Mouse (Mus musculus) MEL (cell line): Measurements from ENCODE around the gene Nr4a1. TPM values are rescaled to one million over a fixed set of nuclear protein-coding genes. Genes with fewer than 3 reads are reported as not detected.

Experiments used
- DNase-seq: peaks from one replicate; pipeline ENCODE4 v3.0.0; 2011; ENCODE audit warnings: low read depth, low spot score
- H3K27ac ChIP-seq: 2 replicates; pipeline ENCODE4 v1.5.1; 2012; ENCODE audit warnings: low read depth, mild to moderate bottlenecking, control low read depth, low read length, moderate library complexity; ENCODE audit not compliant: control insufficient read depth
- H3K27me3 ChIP-seq, 2 experiments: fragments of 150-350 bp in 1 of 2; sonication (generic) in 1 of 2; 2 replicates each; pipeline ENCODE4 v1.6.1; 2012; ENCODE audit warnings: low read length in 2 of 2, mild to moderate bottlenecking in 2 of 2, improper control_type of control experiment in 1 of 2, moderate library complexity in 1 of 2; ENCODE audit not compliant: insufficient read depth in 2 of 2, control insufficient read depth in 1 of 2
- H3K36me3 ChIP-seq, 2 experiments: 2 replicates each; pipeline ENCODE4 v1.6.1; 2012 to 2014; ENCODE audit warnings: low read length in 2 of 2, improper control_type of control experiment in 1 of 2, inconsistent platforms in 1 of 2, mild to moderate bottlenecking in 1 of 2; ENCODE audit not compliant: insufficient read depth in 2 of 2, control insufficient read depth in 1 of 2
- H3K4me1 ChIP-seq, 2 experiments: fragments of 150-350 bp in 1 of 2; sonication (generic) in 1 of 2; 2 replicates each; pipeline ENCODE4 v1.6.1; 2012; ENCODE audit warnings: low read length in 2 of 2, improper control_type of control experiment in 1 of 2, mild to moderate bottlenecking in 1 of 2; ENCODE audit not compliant: insufficient read depth in 2 of 2, control insufficient read depth in 1 of 2
- H3K4me3 ChIP-seq, 2 experiments: fragments of 150-350 bp in 1 of 2; sonication (generic) in 1 of 2; 2 replicates each; pipeline ENCODE4 v1.5.1; 2012; ENCODE audit warnings: low read depth in 2 of 2, low read length in 2 of 2, mild to moderate bottlenecking in 2 of 2, moderate library complexity in 2 of 2, control low read depth in 1 of 2, improper control_type of control experiment in 1 of 2; ENCODE audit not compliant: control insufficient read depth in 1 of 2, insufficient read depth in 1 of 2
- H3K79me2 ChIP-seq: 2 replicates; pipeline ENCODE4 v1.6.1; 2012; ENCODE audit warnings: mild to moderate bottlenecking, low read length, moderate library complexity; ENCODE audit not compliant: control insufficient read depth, poor library complexity, insufficient read depth
- H3K9ac ChIP-seq: 2 replicates; pipeline ENCODE4 v1.6.1; 2012; ENCODE audit warnings: low read depth, mild to moderate bottlenecking, control low read depth, low read length, moderate library complexity; ENCODE audit not compliant: control insufficient read depth, poor library complexity, severe bottlenecking
- H3K9me3 ChIP-seq: fragments of 150-350 bp; sonication (generic); replicated peaks from 2 replicates; pipeline ENCODE4 v1.6.1; 2012; ENCODE audit warnings: mild to moderate bottlenecking, low read length, improper control_type of control experiment, moderate library complexity; ENCODE audit not compliant: insufficient read depth
- CTCF ChIP-seq, 3 experiments: IDR thresholded peaks in 2 of 3; conservative IDR thresholded peaks in 1 of 3; 2 replicates each; pipeline ENCODE4 v1.5.1; 2011 to 2012; ENCODE audit warnings: low read length in 3 of 3, low read depth in 2 of 3, mild to moderate bottlenecking in 2 of 3, improper control_type of control experiment in 1 of 3, inconsistent platforms in 1 of 3, mixed read lengths in 1 of 3, moderate library complexity in 1 of 3; ENCODE audit not compliant: control insufficient read depth in 1 of 3, insufficient read depth in 1 of 3, poor library complexity in 1 of 3, severe bottlenecking in 1 of 3
- E2F4 ChIP-seq: IDR thresholded peaks from 2 replicates; pipeline ENCODE4 v1.6.1; 2011; ENCODE audit warnings: low read depth, low read length, improper control_type of control experiment, borderline replicate concordance
- GABPA ChIP-seq: IDR thresholded peaks from 2 replicates; pipeline ENCODE4 v1.6.1; 2012; ENCODE audit warnings: low read depth, mild to moderate bottlenecking, inconsistent platforms, low read length, improper control_type of control experiment, moderate library complexity
- GATA1 ChIP-seq: IDR thresholded peaks from 2 replicates; pipeline ENCODE4 v1.6.1; 2011; ENCODE audit warnings: low read depth, low read length, improper control_type of control experiment
- JUND ChIP-seq: IDR thresholded peaks from 2 replicates; pipeline ENCODE4 v1.6.1; 2011; ENCODE audit warnings: low read depth, mild to moderate bottlenecking, improper control_type of control experiment, low read length
- KAT2A ChIP-seq: conservative IDR thresholded peaks from 2 replicates; pipeline ENCODE4 v1.6.1; 2012; ENCODE audit warnings: low read depth, low read length, improper control_type of control experiment, inconsistent platforms
- MAZ ChIP-seq: IDR thresholded peaks from 2 replicates; pipeline ENCODE4 v1.6.1; 2012; ENCODE audit warnings: low read depth, mild to moderate bottlenecking, inconsistent platforms, low read length, improper control_type of control experiment
- MEF2A ChIP-seq: IDR thresholded peaks from 2 replicates; pipeline ENCODE4 v1.6.1; 2014; ENCODE audit warnings: low read depth, mild to moderate bottlenecking, inconsistent platforms, low read length, improper control_type of control experiment; ENCODE audit not compliant: poor library complexity, insufficient replicate concordance, severe bottlenecking; ENCODE audit errors: extremely low read depth
- MXI1 ChIP-seq: IDR thresholded peaks from 2 replicates; pipeline ENCODE4 v1.6.1; 2011; ENCODE audit warnings: mild to moderate bottlenecking, low read depth, low read length, improper control_type of control experiment
- MYC ChIP-seq: IDR thresholded peaks from 2 replicates; pipeline ENCODE4 v1.6.1; 2011; ENCODE audit warnings: low read depth, mild to moderate bottlenecking, low read length, improper control_type of control experiment, moderate library complexity
- POLR2A ChIP-seq, 2 experiments: IDR thresholded peaks; 2 replicates each; pipeline ENCODE4 v1.6.1; 2011 to 2012; ENCODE audit warnings: low read length in 2 of 2, mild to moderate bottlenecking in 2 of 2, control low read depth in 1 of 2, improper control_type of control experiment in 1 of 2, low read depth in 1 of 2, moderate library complexity in 1 of 2; ENCODE audit not compliant: control insufficient read depth in 1 of 2, insufficient read depth in 1 of 2, poor library complexity in 1 of 2
- RAD21 ChIP-seq: IDR thresholded peaks from 2 replicates; pipeline ENCODE4 v1.6.1; 2011; ENCODE audit warnings: mild to moderate bottlenecking, low read depth, low read length, improper control_type of control experiment
- SIN3A ChIP-seq: IDR thresholded peaks from 2 replicates; pipeline ENCODE4 v1.6.1; 2012; ENCODE audit warnings: low read length, improper control_type of control experiment, inconsistent platforms
- SMC3 ChIP-seq: IDR thresholded peaks from 2 replicates; pipeline ENCODE4 v1.6.1; 2011; ENCODE audit warnings: low read depth, low read length, improper control_type of control experiment
- TCF12 ChIP-seq: IDR thresholded peaks from 2 replicates; pipeline ENCODE4 v1.6.1; 2014; ENCODE audit warnings: low read depth, mild to moderate bottlenecking, inconsistent platforms, low read length, improper control_type of control experiment, moderate library complexity
- UBTF ChIP-seq: IDR thresholded peaks from 2 replicates; pipeline ENCODE4 v1.6.1; 2012; ENCODE audit warnings: low read depth, mild to moderate bottlenecking, inconsistent platforms, low read length, improper control_type of control experiment, moderate library complexity, borderline replicate concordance; ENCODE audit not compliant: insufficient read depth
- USF1 ChIP-seq: IDR thresholded peaks from 2 replicates; pipeline ENCODE4 v1.6.1; 2014; ENCODE audit warnings: low read depth, mild to moderate bottlenecking, inconsistent platforms, low read length, improper control_type of control experiment, moderate library complexity
- ZC3H11A ChIP-seq: IDR thresholded peaks from 2 replicates; pipeline ENCODE4 v1.6.1; 2012; ENCODE audit warnings: low read depth, mild to moderate bottlenecking, inconsistent platforms, low read length, improper control_type of control experiment
- polyA plus RNA-seq, 2 experiments: library from polyadenylated mRNA; stranded (reverse) in 1 of 2; unstranded in 1 of 2; fragments of >175 nt in 1 of 2; fragments of >200 nt in 1 of 2; gene quantifications; 2 replicates each; pipeline versions ENCODE4 v1.2.1 to v1.2.4; 2012; ENCODE audit warnings: low replicate concordance in 2 of 2, low read depth in 1 of 2; ENCODE audit not compliant: insufficient read length in 2 of 2, insufficient read depth in 1 of 2, missing spikeins in 1 of 2
- total RNA-seq: library from RNA; depleted of rRNA; stranded (reverse); fragments of 300-350 nt; gene quantifications from 2 replicates; pipeline ENCODE4 v1.2.3, GENCODE M21; 2012

The Nr4a1 gene
- total and polyA plus RNA-seq, 3 experiments = 2.0 to 12.8 TPM; not detected in 1

- Histone ChIP-seq H3K4me3 (peak overlapping the region; percentile 75 to 81), H3K9me3 (no peaks in the 10 kb centered on the region), H3K27me3 (no peaks in the 10 kb centered on the region), H3K4me1 (peaks cover 4 to 15% of the 10 kb centered on the region in 2 experiments; a peak in 3 of 4 replicates), H3K36me3 (peaks cover 0 to 4% of the 10 kb centered on the region in 2 experiments; a peak in 1 of 4 replicates), H3K27ac (no peak overlapping the region), H3K9ac (peak overlapping the region; percentile 84)
- DNase-seq = no peak
- no peak for TF ChIP-seq POLR2A (IDR thresholded peaks at IDR 0.05; ENCODE audit: control insufficient read depth in 1 of 2, insufficient read depth in 1 of 2, low read depth in 1 of 2, low read length in 2 of 2, poor library complexity in 1 of 2)
- TF ChIP-seq SIN3A = no peak
- TF ChIP-seq USF1 = no peak
- TF ChIP-seq, all 39 proteins: peak for 0
- no peaks in the 10 kb centered on the region for H3K79me2 ChIP-seq
Observed at GRCm38 (mm10) chr15:101224977-101225376, 29.1 kb upstream of the Nr4a1 start.

- DNase-seq = no peak
- Histone ChIP-seq H3K9me3 (no peaks in the 10 kb centered on the region), H3K4me1 (peaks cover 4 to 13% of the 10 kb centered on the region in 2 experiments; a peak in 3 of 4 replicates), H3K79me2 (no peaks in the 10 kb centered on the region), H3K36me3 (peaks cover 0 to 4% of the 10 kb centered on the region in 2 experiments; a peak in 1 of 4 replicates), H3K4me3 (no peak overlapping the region), H3K27me3 (no peaks in the 10 kb centered on the region), H3K27ac (no peak overlapping the region), H3K9ac (no peak overlapping the region)
- TF ChIP-seq UBTF (no peak), GATA1 (no peak), MYC (no peak), GABPA (no peak), SMC3 (no peak), ZC3H11A (no peak), E2F4 (no peak), JUND (no peak), KAT2A (no peak), USF1 (no peak), RAD21 (no peak), CTCF (IDR thresholded peaks at IDR 0.05 in 2 of 3, conservative IDR thresholded peaks at IDR 0.05 in 1 of 3; ENCODE audit: control insufficient read depth in 1 of 3, insufficient read depth in 1 of 3, low read depth in 2 of 3, low read length in 3 of 3, poor library complexity in 1 of 3, severe bottlenecking in 1 of 3) (no peak), TCF12 (no peak), MXI1 (no peak), MEF2A (no peak), MAZ (no peak)
Observed at GRCm38 (mm10) chr15:101227971-101228370, 26.1 kb upstream of the Nr4a1 start.
